Mouse (Mus musculus) heart, embryonic 12.5 days (tissue): ENCODE results near the gene Olfr923. TPM values are rescaled to one million over a fixed set of nuclear protein-coding genes. Genes with fewer than 3 reads are reported as not detected.

Experiments
- polyA plus RNA-seq: library from polyadenylated mRNA; unstranded; fragments of >200 nt; fragmentation: Nextera tagmentation; extraction: Ambion mirVana; gene quantifications from 2 replicates; pipeline ENCODE4 v1.2.1, GENCODE M21; 2016

Olfr923 gene
- polyA plus RNA-seq, 1 experiment from 2014 or later, result not detected

Other genes starting within 250 kb of the Olfr923 start
- not detected in 2 replicates for gene Olfr912, start 246.4 kb upstream of the Olfr923 start, polyA plus RNA-seq
- not detected in 2 replicates for gene Olfr913, start 233.8 kb upstream of the Olfr923 start, polyA plus RNA-seq
- not detected in 2 replicates for gene Olfr914, start 221.4 kb upstream of the Olfr923 start, polyA plus RNA-seq
- gene Olfr916, start 166.7 kb upstream of the Olfr923 start, polyA plus RNA-seq, result not detected in 2 replicates
- not detected in 2 replicates for gene Olfr917, start 160.7 kb upstream of the Olfr923 start, polyA plus RNA-seq
- not detected in 2 replicates for gene Olfr918, start 151.9 kb upstream of the Olfr923 start, polyA plus RNA-seq
- not detected in 2 replicates for gene Olfr919, start 122.9 kb upstream of the Olfr923 start, polyA plus RNA-seq
- gene Vwa5a, start 108.3 kb upstream of the Olfr923 start, polyA plus RNA-seq, result 19.3 and 21.3 TPM in 2 replicates
- gene Olfr920, start 74.2 kb upstream of the Olfr923 start, polyA plus RNA-seq, result 0.03 TPM in 1 of 2 replicates, not detected in the other
- not detected in 2 replicates for gene Olfr921, start 53.5 kb upstream of the Olfr923 start, polyA plus RNA-seq
- gene Olfr922, start 11.9 kb upstream of the Olfr923 start, polyA plus RNA-seq, result not detected in 2 replicates
- not detected in 2 replicates for gene Olfr924, start 17.9 kb downstream of the Olfr923 start, polyA plus RNA-seq
- not detected in 2 replicates for gene Olfr26, start 28.5 kb downstream of the Olfr923 start, polyA plus RNA-seq
- not detected in 2 replicates for gene Olfr926, start 50.6 kb downstream of the Olfr923 start, polyA plus RNA-seq
- not detected in 2 replicates for gene Olfr930, start 103.3 kb downstream of the Olfr923 start, polyA plus RNA-seq
- gene Olfr933, start 145.8 kb downstream of the Olfr923 start, polyA plus RNA-seq, result not detected in 2 replicates
- not detected in 2 replicates for gene Olfr934, start 161.8 kb downstream of the Olfr923 start, polyA plus RNA-seq
- not detected in 2 replicates for gene Olfr935, start 173.1 kb downstream of the Olfr923 start, polyA plus RNA-seq
- not detected in 2 replicates for gene Olfr146, start 196.8 kb downstream of the Olfr923 start, polyA plus RNA-seq
- gene Olfr937, start 238.4 kb downstream of the Olfr923 start, polyA plus RNA-seq, result not detected in 2 replicates